Mouse (Mus musculus) adrenal gland, adult 8-10 months (tissue): Measurements from ENCODE around the gene Creg2. TPM values are rescaled to one million over a fixed set of nuclear protein-coding genes. Genes with fewer than 3 reads are reported as not detected.
"Not testable (repeated sequence)": the region's sequence is repeated elsewhere in the genome, so short reads cannot be mapped to it uniquely, and the experiment has no call there.

ENCODE experiments used
- DNase-seq: peaks from one replicate; pipeline ENCODE4 v3.0.0; 2022
- total RNA-seq, 4 experiments: library from RNA; stranded (reverse); gene quantifications; 2 replicates each; pipeline ENCODE4 v1.2.4; 2022

Creg2 gene
- total RNA-seq, 4 experiments from 2014 or later: 0.41 to 0.83 (median 0.55) TPM

DNA sequence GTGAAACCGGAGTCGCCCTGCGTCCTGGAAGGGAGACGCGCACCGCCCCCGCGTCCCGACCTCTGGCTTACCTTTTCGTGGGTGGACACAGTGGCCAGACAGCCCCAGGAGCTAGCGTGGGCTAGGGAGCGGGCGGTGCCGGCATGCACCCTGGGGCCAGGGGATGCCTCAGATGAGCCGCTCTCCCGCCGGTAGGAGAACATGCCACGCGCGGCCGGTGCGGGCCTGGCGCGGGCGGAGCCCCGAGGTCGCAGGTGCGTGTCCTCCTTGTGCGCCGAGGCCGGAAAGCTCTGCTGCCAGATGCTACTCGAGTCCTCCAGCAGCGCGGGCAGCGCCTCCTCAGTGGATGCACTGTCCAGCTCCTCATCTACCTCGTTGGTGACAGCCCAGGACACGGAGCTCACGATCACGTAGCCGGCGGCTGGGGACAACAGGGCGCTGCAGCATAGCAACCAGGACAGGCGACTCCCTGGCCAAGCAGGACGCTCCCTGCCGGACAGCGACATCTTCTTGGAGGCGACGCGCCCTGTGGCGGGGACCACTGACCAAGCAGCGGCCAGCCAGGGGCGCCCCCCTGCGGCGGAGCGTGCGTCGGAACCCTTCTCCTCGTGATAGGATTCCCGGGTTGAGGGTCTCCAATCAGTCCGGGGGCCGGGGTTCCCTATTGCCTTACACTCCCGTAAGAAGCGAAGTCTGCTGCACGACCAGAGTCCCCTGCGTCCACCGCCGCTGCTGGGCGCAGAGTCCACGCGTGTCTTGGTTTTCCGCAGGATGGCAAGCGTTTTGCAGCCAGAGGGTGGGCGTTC, 636 bp downstream of the Creg2 start:
- peak; percentile 38 for DNase-seq

GRCm38 (mm10) chr1:39649691-39650434, 1.4 kb downstream of the Creg2 start:
- DNase-seq: no peak

- DNase-seq: no peak
Observed at GRCm38 (mm10) chr1:39648584-39648983, 2.7 kb downstream of the Creg2 start.

DNA sequence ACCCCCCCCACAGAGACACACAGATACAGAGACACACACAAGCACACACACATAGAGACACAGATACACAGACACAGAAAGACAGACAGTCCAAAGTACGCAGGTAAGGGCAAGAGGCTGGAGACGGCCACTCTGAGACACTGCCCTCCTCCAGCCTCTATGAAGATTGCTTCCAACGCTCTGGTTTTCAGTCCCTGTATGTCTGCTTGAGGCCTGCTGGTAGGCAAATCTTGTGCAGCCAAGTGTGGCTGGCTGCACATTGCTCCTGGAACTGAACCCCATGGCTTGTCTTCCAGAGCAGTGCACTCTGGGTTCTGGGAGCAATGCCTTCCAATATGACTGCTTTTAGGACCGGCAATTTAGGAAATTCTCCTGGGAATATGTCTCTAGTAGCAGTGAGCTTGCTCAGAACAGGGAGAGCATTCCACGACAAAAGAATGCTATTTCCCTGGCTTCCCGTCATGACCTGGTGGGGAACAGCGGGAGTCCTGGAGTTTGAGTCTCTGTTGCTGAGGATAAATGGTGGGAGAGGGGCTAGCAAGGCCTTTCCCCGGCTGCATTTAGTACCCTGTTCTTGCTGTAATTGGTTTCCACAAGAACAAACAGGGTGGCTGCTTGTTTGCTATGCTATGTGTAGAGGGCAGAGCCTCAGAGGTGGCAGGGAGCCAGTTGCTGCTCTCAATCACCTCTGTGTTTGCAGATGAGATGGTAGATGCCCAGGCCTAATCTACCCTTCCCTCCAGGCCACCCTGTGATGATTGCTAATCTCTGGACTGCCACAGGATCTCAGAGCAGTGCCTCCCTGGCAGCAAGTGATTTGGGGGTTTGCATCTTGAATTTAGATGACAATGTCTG, 5.1 kb downstream of the Creg2 start:
- DNase-seq: no peak

- no peak for DNase-seq
Observed at GRCm38 (mm10) chr1:39644333-39644732, 6.9 kb downstream of the Creg2 start.

DNA sequence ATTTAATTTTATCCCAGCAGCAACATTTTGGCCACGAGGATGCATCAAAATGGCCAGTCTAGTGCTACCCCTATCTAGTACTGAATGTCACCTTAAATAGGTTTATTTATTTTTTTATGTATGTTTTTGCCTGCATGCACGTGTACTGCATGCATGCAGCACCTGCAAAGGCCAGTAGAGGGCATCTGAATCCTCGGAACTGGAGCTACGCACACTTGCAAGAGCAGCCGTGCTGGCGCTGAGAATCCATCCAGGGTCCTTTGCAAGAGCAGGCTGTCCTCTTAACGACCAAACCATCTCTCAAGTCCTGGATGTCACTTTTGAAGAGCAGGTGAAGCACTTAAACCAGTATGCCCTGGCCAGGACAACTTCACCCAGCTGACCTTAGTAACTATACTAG, 9.6 kb downstream of the Creg2 start:
- DNase-seq: no peak

DNA sequence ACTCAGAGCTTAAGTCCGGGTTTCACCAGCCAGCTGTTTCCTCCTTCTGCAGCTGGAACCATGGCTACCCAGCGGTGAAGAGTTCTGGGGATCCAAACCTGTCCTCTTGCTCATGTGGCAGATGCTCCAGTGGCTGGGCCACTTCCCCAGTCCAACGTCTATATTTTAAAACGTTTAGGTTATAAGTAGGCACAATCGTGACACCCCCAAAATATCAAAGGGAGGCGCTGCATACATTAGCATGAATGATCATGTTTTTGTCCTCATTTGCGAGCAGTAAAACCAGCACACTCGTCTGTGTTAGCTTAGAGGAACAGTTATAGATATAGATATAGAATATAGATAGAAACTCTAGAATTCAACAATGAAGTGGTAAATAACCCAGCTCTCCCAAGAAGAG, 14.1 kb downstream of the Creg2 start:
- no peak for DNase-seq

DNA sequence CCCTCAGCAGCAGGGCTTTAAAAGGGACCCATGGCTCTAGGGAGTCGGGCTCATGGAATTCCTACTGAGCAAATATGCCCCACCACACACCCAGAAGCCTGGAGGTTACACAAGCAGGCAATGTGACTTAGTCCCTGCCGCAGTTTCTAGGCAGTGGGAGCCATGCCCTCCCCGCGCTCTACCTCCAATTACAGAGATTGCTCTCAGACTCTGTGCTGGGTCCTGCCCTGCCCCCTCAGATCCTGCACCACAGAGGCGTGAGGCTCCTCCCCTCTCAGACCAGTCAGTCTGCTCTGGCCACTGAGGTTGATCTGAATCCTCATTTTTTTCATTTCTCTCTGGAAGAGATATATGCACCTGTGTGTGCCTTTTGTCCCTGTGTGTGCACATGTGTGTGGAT, 14.6 kb downstream of the Creg2 start:
- no peak for DNase-seq

GRCm38 (mm10) chr1:39636196-39636595, 15.1 kb downstream of the Creg2 start:
- DNase-seq: no peak

DNA sequence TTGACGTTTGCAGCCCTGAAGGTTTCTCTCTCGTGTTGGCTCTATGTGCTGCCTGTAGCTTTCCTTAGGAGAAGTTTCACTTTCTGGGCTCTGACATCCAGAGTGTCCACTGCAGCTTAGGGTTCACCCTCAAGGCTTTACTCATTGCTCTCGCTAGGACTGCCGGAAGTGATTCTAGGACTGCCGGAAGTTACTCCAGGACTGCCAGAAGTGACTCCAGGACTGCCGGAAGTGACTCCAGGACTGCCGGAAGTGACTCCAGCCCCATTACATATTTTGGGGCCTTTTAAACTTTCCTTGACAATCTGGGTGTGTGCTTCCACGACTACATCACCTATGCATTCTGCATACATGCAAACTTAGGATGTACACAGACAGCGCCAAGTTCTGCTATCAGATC, 22.7 kb downstream of the Creg2 start:
- DNase-seq: no peak

GRCm38 (mm10) chr1:39625491-39625890, 25.8 kb downstream of the Creg2 start:
- no peak for DNase-seq

DNA sequence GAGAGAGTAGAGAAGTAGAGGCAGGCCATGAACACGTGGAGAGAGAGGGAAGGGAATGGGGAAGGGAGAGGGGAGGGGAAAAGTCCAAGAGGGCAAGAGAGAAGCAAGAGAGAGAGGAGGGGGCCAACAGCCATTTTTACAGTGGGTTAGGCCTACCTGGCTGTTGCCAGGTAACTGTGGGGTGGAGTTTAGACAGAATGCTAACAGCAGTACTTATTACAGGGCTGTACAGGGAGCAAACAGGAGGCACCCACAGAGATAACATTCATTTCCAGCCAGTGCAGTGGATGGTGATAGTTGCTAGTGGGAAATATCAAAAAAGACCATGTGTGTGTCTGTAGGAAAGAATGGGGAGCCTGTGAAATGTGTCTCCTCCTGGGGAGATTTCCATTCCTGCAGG, 27.5 kb downstream of the Creg2 start:
- DNase-seq: no peak

DNA sequence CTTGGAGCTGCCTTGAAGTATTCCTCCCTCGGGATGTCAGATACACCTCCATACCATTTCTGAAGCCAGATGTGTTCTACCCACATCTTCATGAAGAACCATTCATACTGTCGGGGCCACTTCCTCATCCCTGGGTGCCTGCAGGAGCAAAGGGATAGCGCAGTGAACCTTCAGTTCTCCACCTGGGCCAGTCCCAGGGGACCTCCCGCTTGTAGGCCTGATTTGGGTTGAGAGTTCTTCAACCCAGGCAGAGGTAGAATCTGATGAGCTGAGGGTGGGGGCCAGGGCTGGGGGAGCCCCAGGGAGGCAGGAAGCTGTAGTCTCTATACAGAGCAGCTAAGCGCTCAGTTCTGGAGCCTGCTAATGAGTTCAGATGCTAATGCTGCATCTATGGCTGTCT, 28.2 kb downstream of the Creg2 start:
- no peak for DNase-seq

GRCm38 (mm10) chr1:39618524-39618923, 32.8 kb downstream of the Creg2 start:
- no peak for DNase-seq

- no peak for DNase-seq
Observed at GRCm38 (mm10) chr1:39615526-39615925, 35.7 kb downstream of the Creg2 start.

DNA sequence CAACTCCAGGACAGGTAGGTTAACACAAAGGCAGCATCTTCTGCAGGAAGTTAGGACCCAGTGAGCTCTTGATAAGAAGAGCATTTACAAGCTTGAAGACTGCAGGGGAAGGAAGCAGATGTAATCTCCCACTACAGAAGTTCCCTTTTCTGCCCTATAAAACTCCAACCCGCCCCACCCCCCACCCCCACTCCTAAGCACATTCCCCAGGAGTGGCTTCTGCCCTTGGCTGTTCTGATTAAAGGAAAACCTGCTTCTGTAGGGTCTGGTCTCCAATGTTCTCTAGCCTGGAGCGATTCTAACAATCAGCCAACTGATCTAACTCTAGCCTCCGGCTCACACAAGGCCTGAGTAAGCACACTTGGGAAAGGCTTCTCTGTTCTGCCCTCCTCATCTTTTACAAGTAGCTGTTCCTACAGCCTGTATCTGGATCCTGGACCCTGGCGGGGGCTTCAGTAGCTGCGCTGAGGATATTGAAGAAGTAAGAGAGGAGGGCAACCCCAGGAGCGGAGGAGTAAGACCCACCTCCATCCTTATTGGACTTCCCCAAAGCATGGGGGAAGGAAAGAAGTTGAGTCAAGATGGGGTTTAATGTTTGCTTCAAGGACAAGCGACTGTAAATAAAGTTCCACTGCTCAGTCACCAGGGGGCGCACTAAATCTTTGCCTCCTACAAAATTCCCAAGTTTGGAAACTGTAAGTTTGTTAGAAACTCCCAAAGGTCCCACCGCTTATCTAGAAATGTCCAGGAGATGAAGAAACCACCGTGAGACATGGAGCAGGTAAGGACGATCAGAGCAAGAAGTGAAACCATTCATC, 36.6 kb downstream of the Creg2 start:
- DNase-seq: no peak

- DNase-seq: no peak
Observed at GRCm38 (mm10) chr1:39613061-39613460, 38.2 kb downstream of the Creg2 start.

DNA sequence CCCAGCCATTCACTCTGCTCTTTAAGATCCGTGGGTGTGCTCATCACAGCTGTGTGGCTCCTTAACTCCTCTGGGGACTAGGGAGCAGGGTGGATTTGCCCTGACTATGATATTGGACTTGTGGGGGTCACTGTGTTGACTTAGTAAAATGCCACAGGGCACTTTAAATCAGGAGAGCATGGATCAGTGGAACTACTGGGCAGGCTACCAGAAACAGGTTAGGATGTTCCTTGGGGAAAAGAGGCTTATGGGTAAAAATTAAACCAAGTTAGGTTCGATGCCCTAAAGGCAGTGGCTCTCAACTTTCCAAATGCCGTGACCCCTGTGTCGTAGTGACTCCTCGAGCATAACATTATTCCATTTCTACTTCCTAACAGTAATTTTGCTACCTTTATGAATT, 38.8 kb downstream of the Creg2 start:
- no peak for DNase-seq

GRCm38 (mm10) chr1:39608534-39608933, 42.7 kb downstream of the Creg2 start:
- DNase-seq: no peak

DNA sequence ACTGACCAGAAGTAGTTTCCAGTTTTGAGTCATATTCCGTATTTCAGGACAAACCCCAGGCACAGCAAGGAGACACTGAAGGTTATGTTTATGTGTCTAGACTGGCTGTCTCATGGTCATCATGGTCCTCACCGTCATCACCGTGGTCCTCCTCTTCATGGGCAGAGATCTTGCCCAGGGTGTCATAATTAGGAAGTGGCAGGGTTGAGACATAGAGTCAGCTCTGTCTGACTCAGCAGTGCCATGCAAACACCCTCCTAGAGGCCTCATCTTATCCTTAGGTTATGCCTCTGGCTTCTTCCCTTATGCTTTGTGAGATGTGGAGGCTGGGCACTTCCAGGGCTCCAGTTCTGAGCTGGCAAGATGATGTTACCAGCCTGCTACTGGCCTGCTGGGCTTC, 48.8 kb downstream of the Creg2 start:
- DNase-seq: no peak

- peak; percentile 76 for DNase-seq
Observed at GRCm38 (mm10) chr1:39598726-39599125, 52.5 kb downstream of the Creg2 start.

GRCm38 (mm10) chr1:39597135-39597534, 54.1 kb downstream of the Creg2 start:
- not testable (repeated sequence) for DNase-seq
